Mouse (Mus musculus): ENCODE measurements around the gene Rimbp2.

GRCm38 (mm10) chr5:128837045-128837444, 116.2 kb downstream of the Rimbp2 start:
- TF ChIP-seq EP300 (IDR thresholded peaks at IDR 0.05; ENCODE audit: low read depth) (no peak), CTCF (IDR thresholded peaks at IDR 0.05; ENCODE audit: low read depth) (no peak)

All from liver, postnatal 0 days (tissue).